21 mouse cellular contexts compared by ENCODE assay signal in the genomic region with DNA sequence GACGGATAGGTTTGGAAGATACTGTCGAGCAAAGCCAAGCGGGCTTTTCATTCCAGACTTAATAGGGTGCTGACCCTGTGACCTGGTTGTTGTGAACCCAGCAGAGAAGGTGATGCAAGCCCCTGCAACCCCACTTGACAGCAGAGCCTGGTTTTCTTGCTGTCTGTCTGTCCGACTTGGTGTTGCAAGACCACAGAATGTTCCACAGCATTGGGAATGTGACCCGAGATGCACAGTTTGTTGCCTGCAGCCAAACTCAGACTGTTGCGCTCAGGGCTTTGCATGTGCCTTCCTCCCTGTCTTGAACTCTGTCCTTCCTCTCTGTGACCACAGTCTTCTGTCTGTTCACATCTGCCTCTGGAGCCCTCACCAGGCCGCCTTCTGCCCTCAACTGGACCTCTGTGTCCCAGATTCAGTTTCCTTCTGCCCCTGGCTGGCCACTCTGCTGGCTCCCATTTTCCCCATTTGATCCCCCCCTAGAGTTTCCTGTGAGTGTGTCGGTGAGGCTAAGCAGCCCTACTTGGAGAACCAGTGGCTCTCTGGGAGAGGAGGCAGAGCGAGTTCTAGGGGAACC. TPM values are rescaled to one million over a fixed set of nuclear protein-coding genes. Genes with fewer than 3 reads are reported as not detected.
DNase-seq lines count a peak whose midpoint lies in the region; ATAC-seq and TF ChIP-seq lines count a peak whose summit lies in the region.
"Had no signal": no experiment of that assay in that cellular context is flagged by ENCODE, and none has a peak within 500 bp of the region (broad histone marks: within the 10 kb centered on the region; RNA-seq: fewer than 3 reads in every experiment).

No protein-coding gene starts in this region.

- peaks cover 4% of the 10 kb centered on the region; the same call in 1 of the 2 replicates for H3K36me3 ChIP-seq in liver, postnatal 0 days (replicated peaks; ENCODE audit: insufficient read depth, low read length)
- H3K36me3 ChIP-seq in small intestine, adult 2 months (ENCODE audit: control insufficient read depth, insufficient read depth, low read length): peaks cover 73% of the 10 kb centered on the region
- H3K36me3 ChIP-seq in stomach, postnatal 0 days (ENCODE audit: control insufficient read depth, insufficient read depth, low read length): no peaks in the 10 kb centered on the region; the same call in 1 of the 2 replicates
- H3K36me3 ChIP-seq: forebrain, embryonic 12.5 days; heart, embryonic 15.5 days; hindbrain, embryonic 15.5 days; limb, embryonic 13.5 days had no signal

- H3K4me3 ChIP-seq in lung, adult 2 months (replicated peaks; ENCODE audit: extremely low read depth, low read depth, low read length): no peak overlapping the region
- H3K4me3 ChIP-seq in brown adipose tissue, adult 24 weeks (ENCODE audit: insufficient read depth, low read depth, low read length): no peak overlapping the region
- H3K4me3 ChIP-seq in liver, postnatal 0 days (ENCODE audit: low read depth, low read length): no peak overlapping the region
- no peak overlapping the region for H3K4me3 ChIP-seq in small intestine, adult 2 months (ENCODE audit: low read depth, low read length)
- no peak overlapping the region for H3K4me3 ChIP-seq in stomach, postnatal 0 days (ENCODE audit: low read depth, low read length)
- H3K4me3 ChIP-seq: forebrain, embryonic 12.5 days; heart, adult 2 months; heart, embryonic 15.5 days; hindbrain, embryonic 15.5 days; limb, embryonic 13.5 days had no signal

- no peaks in the 10 kb centered on the region for H3K9me3 ChIP-seq in liver, postnatal 0 days (ENCODE audit: low read length)
- H3K9me3 ChIP-seq in stomach, postnatal 0 days (ENCODE audit: control insufficient read depth, low read length): no peaks in the 10 kb centered on the region
- H3K9me3 ChIP-seq: forebrain, embryonic 12.5 days; heart, embryonic 15.5 days; hindbrain, embryonic 15.5 days; limb, embryonic 13.5 days had no signal

- no peak overlapping the region for H3K4me2 ChIP-seq in liver, postnatal 0 days (ENCODE audit: low read depth, low read length)
- H3K4me2 ChIP-seq in stomach, postnatal 0 days (replicated peaks; ENCODE audit: low read depth): no peak overlapping the region
- H3K4me2 ChIP-seq: forebrain, embryonic 12.5 days; heart, embryonic 15.5 days; hindbrain, embryonic 15.5 days; limb, embryonic 13.5 days had no signal

- WGBS in lung, adult 2 months: 69% methylated on average over 9 of the region's 9 CpGs
- WGBS in liver, postnatal 0 days (ENCODE audit: insufficient replicate concordance): 46% methylated on average over 9 of the region's 9 CpGs
- WGBS in small intestine, adult 2 months: 88% methylated on average over 9 of the region's 9 CpGs
- WGBS in stomach, postnatal 0 days: 80% methylated on average over 9 of the region's 9 CpGs

- H3K9ac ChIP-seq in liver, postnatal 0 days (replicated peaks): peak overlapping the region; percentile 21; the same call in 1 of the 2 replicates
- no peak overlapping the region for H3K9ac ChIP-seq in stomach, postnatal 0 days (ENCODE audit: low read length)
- H3K9ac ChIP-seq: forebrain, embryonic 12.5 days; heart, embryonic 15.5 days; hindbrain, embryonic 15.5 days; limb, embryonic 13.5 days had no signal

- peak; percentile 53 for DNase-seq in lung, postnatal 36 days
- no peak for DNase-seq in lung, adult 2 months
- peak; percentile 29 for DNase-seq in liver, postnatal 0 days
- no peak for DNase-seq in stomach, postnatal 0 days (ENCODE audit: low spot score)
- DNase-seq in urinary bladder, postnatal 10 days (ENCODE audit: low spot score): no peak
- no peak for DNase-seq in embryo, embryonic 10 days (ENCODE audit: low spot score)
- DNase-seq: adrenal gland, postnatal 14 days; cerebellum, postnatal 14 days; heart, adult 2 months; heart, postnatal 4 days; kidney, adult 11 months; thymus, postnatal 14 days had no signal

- peaks cover 8% of the 10 kb centered on the region for H3K4me1 ChIP-seq in lung, adult 2 months (ENCODE audit: control insufficient read depth, insufficient read depth, low read length)
- peaks cover 11% of the 10 kb centered on the region for H3K4me1 ChIP-seq in brown adipose tissue, adult 24 weeks (ENCODE audit: control insufficient read depth, insufficient read depth, insufficient read length, low read length)
- peaks cover 24% of the 10 kb centered on the region for H3K4me1 ChIP-seq in liver, postnatal 0 days (ENCODE audit: insufficient read depth)
- peaks cover 14% of the 10 kb centered on the region for H3K4me1 ChIP-seq in small intestine, adult 2 months (ENCODE audit: control insufficient read depth, insufficient read depth, insufficient read length, low read length)
- H3K4me1 ChIP-seq in stomach, postnatal 0 days (replicated peaks; ENCODE audit: control insufficient read depth, insufficient read depth): no peaks in the 10 kb centered on the region
- H3K4me1 ChIP-seq: forebrain, embryonic 12.5 days; heart, embryonic 15.5 days; hindbrain, embryonic 15.5 days had no signal

- peak; percentile 24; the same call in 1 of the 2 replicates for ATAC-seq in liver, postnatal 0 days
- ATAC-seq in stomach, postnatal 0 days (ENCODE audit: low FRiP score, low TSS enrichment): no peak
- ATAC-seq: midbrain, embryonic 16.5 days had no signal

- peak overlapping the region; percentile 80 for H3K27ac ChIP-seq in brown adipose tissue, adult 24 weeks (replicated peaks; ENCODE audit: low read depth, low read length)
- peak overlapping the region; percentile 55; the same call in 1 of the 2 replicates for H3K27ac ChIP-seq in liver, postnatal 0 days (ENCODE audit: low read depth)
- peak overlapping the region; percentile 37 for H3K27ac ChIP-seq in small intestine, adult 2 months (ENCODE audit: insufficient read depth, low read depth, low read length)
- no peak overlapping the region for H3K27ac ChIP-seq in stomach, postnatal 0 days (replicated peaks)
- H3K27ac ChIP-seq: forebrain, embryonic 12.5 days; heart, embryonic 15.5 days; hindbrain, embryonic 15.5 days; kidney, postnatal 0 days; limb, embryonic 13.5 days had no signal

- TF ChIP-seq EP300 in liver, postnatal 0 days (IDR thresholded peaks at IDR 0.05; ENCODE audit: low read depth): no peak
- TF ChIP-seq EP300 in stomach, postnatal 0 days (optimal IDR thresholded peaks at IDR 0.05): no peak

- TF ChIP-seq CTCF in lung, adult 2 months (IDR thresholded peaks at IDR 0.05; ENCODE audit: insufficient read depth, low read length): no peak
- TF ChIP-seq CTCF in liver, postnatal 0 days (IDR thresholded peaks at IDR 0.05; ENCODE audit: low read depth): no peak
- TF ChIP-seq CTCF in small intestine, adult 2 months (IDR thresholded peaks at IDR 0.05; ENCODE audit: extremely low read depth, insufficient read length, insufficient replicate concordance, low read depth, low read length): no peak
- TF ChIP-seq CTCF in stomach, postnatal 0 days (IDR thresholded peaks at IDR 0.05; ENCODE audit: low read depth): no peak

- no peak for TF ChIP-seq POLR2A in lung, adult 2 months (IDR thresholded peaks at IDR 0.05; ENCODE audit: borderline replicate concordance, extremely low read depth, low read depth, low read length)
- no peak for TF ChIP-seq POLR2A in small intestine, adult 2 months (IDR thresholded peaks at IDR 0.05; ENCODE audit: low read depth, low read length)

- no peaks in the 10 kb centered on the region for H3K27me3 ChIP-seq in liver, postnatal 0 days (ENCODE audit: insufficient read depth, low read length)
- H3K27me3 ChIP-seq in small intestine, adult 2 months (ENCODE audit: control insufficient read depth, insufficient read depth, low read length): no peaks in the 10 kb centered on the region
- no peaks in the 10 kb centered on the region for H3K27me3 ChIP-seq in stomach, postnatal 0 days (ENCODE audit: control insufficient read depth, insufficient read depth, low read length)
- H3K27me3 ChIP-seq: forebrain, embryonic 12.5 days; heart, embryonic 15.5 days; hindbrain, embryonic 15.5 days; limb, embryonic 13.5 days had no signal

RNA-seq across cellular contexts. Expression of gene Tatdn2, which starts 16.8 kb away (rescaled TPM):
- polyA plus RNA-seq in lung, adult 2 months (2012; rRNA removed): 21.0 and 24.5 TPM in 2 replicates
- 18.0 and 29.7 TPM in 2 replicates for polyA plus RNA-seq in brown adipose tissue, adult 24 weeks (2012; ENCODE audit: insufficient read depth, insufficient read length, missing spikeins)
- polyA plus RNA-seq in liver, postnatal 0 days (2015; fragmentation: Nextera tagmentation; extraction: Ambion mirVana): 0.62 and 0.83 TPM in 2 replicates
- 11.3 and 16.6 TPM in 2 replicates for polyA plus RNA-seq in small intestine, adult 2 months (2012; rRNA removed)
- 0.73 and 0.97 TPM in 2 replicates for polyA plus RNA-seq in stomach, postnatal 0 days (2015; fragmentation: Nextera tagmentation; extraction: Ambion mirVana)

RNA-seq across cellular contexts. Expression of gene Ghrl, which starts 39.6 kb away (rescaled TPM):
- 1.8 and 2.0 TPM in 2 replicates for polyA plus RNA-seq in lung, adult 2 months (2012; rRNA removed)
- not detected in 2 replicates for polyA plus RNA-seq in brown adipose tissue, adult 24 weeks (2012; ENCODE audit: insufficient read depth, insufficient read length, missing spikeins)
- polyA plus RNA-seq in liver, postnatal 0 days (2015; fragmentation: Nextera tagmentation; extraction: Ambion mirVana): 0.70 TPM in 1 of 2 replicates, not detected in the other
- 14.0 and 50.2 TPM in 2 replicates for polyA plus RNA-seq in small intestine, adult 2 months (2012; rRNA removed)
- polyA plus RNA-seq in stomach, postnatal 0 days (2015; fragmentation: Nextera tagmentation; extraction: Ambion mirVana): 514 and 560 TPM in 2 replicates
- polyA plus RNA-seq: kidney, postnatal 0 days; lung, embryonic 16.5 days had no signal

RNA-seq across cellular contexts. Expression of gene Irak2, which starts 41.8 kb away (rescaled TPM):
- 48.8 and 53.8 TPM in 2 replicates for polyA plus RNA-seq in lung, adult 2 months (2012; rRNA removed)
- polyA plus RNA-seq in brown adipose tissue, adult 24 weeks (2012; ENCODE audit: insufficient read depth, insufficient read length, missing spikeins): 18.9 and 19.7 TPM in 2 replicates
- 9.2 and 10.8 TPM in 2 replicates for polyA plus RNA-seq in liver, postnatal 0 days (2015; fragmentation: Nextera tagmentation; extraction: Ambion mirVana)
- 35.4 and 97.6 TPM in 2 replicates for polyA plus RNA-seq in small intestine, adult 2 months (2012; rRNA removed)
- 9.6 and 10.2 TPM in 2 replicates for polyA plus RNA-seq in stomach, postnatal 0 days (2015; fragmentation: Nextera tagmentation; extraction: Ambion mirVana)

RNA-seq across cellular contexts. Expression of gene Vhl, which starts 56.3 kb away (rescaled TPM):
- polyA plus RNA-seq in lung, adult 2 months (2012; rRNA removed): 16.5 and 25.9 TPM in 2 replicates
- polyA plus RNA-seq in brown adipose tissue, adult 24 weeks (2012; ENCODE audit: insufficient read depth, insufficient read length, missing spikeins): 13.2 and 15.0 TPM in 2 replicates
- polyA plus RNA-seq in liver, postnatal 0 days (2015; fragmentation: Nextera tagmentation; extraction: Ambion mirVana): 10.0 and 12.9 TPM in 2 replicates
- 6.0 and 7.8 TPM in 2 replicates for polyA plus RNA-seq in small intestine, adult 2 months (2012; rRNA removed)
- polyA plus RNA-seq in stomach, postnatal 0 days (2015; fragmentation: Nextera tagmentation; extraction: Ambion mirVana): 23.4 and 24.3 TPM in 2 replicates

Comparison
In these comparisons a context has a peak if more than half of its experiments do, and no peak if none do; other contexts are left out.
1. DNase-seq: peak in lung, postnatal 36 days (single experiment) and liver, postnatal 0 days (single experiment); none in lung, adult 2 months (single experiment), stomach, postnatal 0 days (single experiment), urinary bladder, postnatal 10 days (single experiment) and embryo, embryonic 10 days (single experiment).
2. RNA of gene Ghrl, which starts 39.6 kb away (polyA plus RNA-seq): 514 to 560 TPM in stomach, postnatal 0 days; 14.0 to 50.2 TPM in small intestine, adult 2 months, 1.8 to 2.0 TPM in lung, adult 2 months, 0.70 TPM in liver, postnatal 0 days and not detected in brown adipose tissue, adult 24 weeks; every median in the first group is over 10 times any median in the second.